Mouse (Mus musculus) bone marrow macrophage, adult 2 months (primary cell): ENCODE data around the gene Fam78b. TPM values are rescaled to one million over a fixed set of nuclear protein-coding genes. Genes with fewer than 3 reads are reported as not detected.

Experiments
- H3K27ac ChIP-seq: 2 replicates; pipeline ENCODE4 v1.5.1; 2012; ENCODE audit warnings: low read depth, low read length; ENCODE audit not compliant: insufficient read depth
- H3K4me1 ChIP-seq: 2 replicates; pipeline ENCODE4 v1.6.1; 2012; ENCODE audit warnings: low read length; ENCODE audit not compliant: control insufficient read depth, insufficient read depth
- H3K4me3 ChIP-seq: 2 replicates; pipeline ENCODE4 v1.5.1; 2012; ENCODE audit warnings: mild to moderate bottlenecking, low read length, moderate library complexity; ENCODE audit not compliant: insufficient read depth
- CTCF ChIP-seq: IDR thresholded peaks from 2 replicates; pipeline ENCODE4 v1.5.1; 2012; ENCODE audit warnings: low read depth, mild to moderate bottlenecking, low read length, moderate library complexity
- POLR2A ChIP-seq: IDR thresholded peaks from 2 replicates; pipeline ENCODE4 v1.6.1; 2012; ENCODE audit warnings: mild to moderate bottlenecking, low read depth, low read length, borderline replicate concordance
- polyA plus RNA-seq: library from polyadenylated mRNA; stranded (reverse); fragments of >200 nt; gene quantifications from 2 replicates; pipeline ENCODE4 v1.2.4, GENCODE M21; 2012; ENCODE audit not compliant: missing spikeins, insufficient read depth, insufficient read length

Fam78b gene
- polyA plus RNA-seq, 1 experiment = 0.23 TPM

- TF ChIP-seq POLR2A (no peak), CTCF (no peak)
- Histone ChIP-seq H3K4me1 (no peaks in the 10 kb centered on the region), H3K27ac (no peak overlapping the region), H3K4me3 (no peak overlapping the region)
These were observed 113.9 kb downstream of the Fam78b start for GRCm38 (mm10) chr1:167115121-167115520.

GRCm38 (mm10) chr1:167116733-167117132, 115.5 kb downstream of the Fam78b start:
- no peak for TF ChIP-seq CTCF
- TF ChIP-seq POLR2A = no peak
- no peak overlapping the region for H3K27ac ChIP-seq
- H3K4me1 ChIP-seq = no peaks in the 10 kb centered on the region
- H3K4me3 ChIP-seq = no peak overlapping the region

DNA sequence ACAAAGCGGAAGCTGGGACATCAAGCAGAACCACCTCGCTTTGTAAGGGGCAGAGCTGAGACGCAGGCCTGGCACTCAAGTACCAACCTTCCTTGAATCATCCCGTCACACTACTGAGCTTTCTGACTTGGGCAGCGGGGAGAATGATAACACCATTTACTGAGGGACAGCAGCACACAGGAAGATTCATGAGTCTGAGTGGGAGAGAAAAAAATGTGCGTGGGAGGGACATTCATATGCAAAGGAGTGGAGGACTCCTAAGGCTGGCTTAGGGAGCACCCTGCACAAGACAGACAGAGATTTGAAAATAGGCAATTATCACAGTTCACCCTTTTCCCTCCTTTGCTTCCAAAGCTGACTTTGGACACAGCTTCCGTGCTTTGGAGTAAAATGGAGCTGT, 117.8 kb downstream of the Fam78b start:
- H3K4me3 ChIP-seq = no peak overlapping the region
- H3K4me1 ChIP-seq = no peaks in the 10 kb centered on the region
- TF ChIP-seq CTCF (no peak), POLR2A (no peak)
- no peak overlapping the region for H3K27ac ChIP-seq

DNA sequence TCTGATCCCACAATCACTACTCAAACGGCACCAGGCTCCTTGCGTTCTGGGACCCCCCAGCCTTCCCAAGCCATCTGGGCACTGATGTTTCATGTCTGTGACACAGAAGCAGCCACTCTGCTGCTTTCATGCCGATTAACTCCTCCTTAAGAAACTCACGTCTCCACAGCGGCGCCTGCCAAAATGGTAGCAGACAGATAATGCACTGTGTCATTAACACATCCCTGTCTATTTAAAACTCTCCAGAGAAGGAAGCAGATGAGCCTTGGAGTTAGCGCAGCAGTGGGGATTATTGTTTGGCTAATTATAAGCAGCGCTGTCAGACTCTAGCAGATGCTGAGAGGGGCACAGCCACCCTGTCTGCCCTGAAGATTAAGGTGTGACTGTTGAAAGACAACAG, 118.2 kb downstream of the Fam78b start:
- TF ChIP-seq CTCF = no peak
- TF ChIP-seq POLR2A = no peak
- no peaks in the 10 kb centered on the region for H3K4me1 ChIP-seq
- H3K27ac ChIP-seq = no peak overlapping the region
- no peak overlapping the region for H3K4me3 ChIP-seq

GRCm38 (mm10) chr1:167122436-167122835, 121.2 kb downstream of the Fam78b start:
- no peak overlapping the region for H3K4me3 ChIP-seq
- no peaks in the 10 kb centered on the region for H3K4me1 ChIP-seq
- no peak overlapping the region for H3K27ac ChIP-seq
- TF ChIP-seq CTCF (no peak), POLR2A (no peak)

DNA sequence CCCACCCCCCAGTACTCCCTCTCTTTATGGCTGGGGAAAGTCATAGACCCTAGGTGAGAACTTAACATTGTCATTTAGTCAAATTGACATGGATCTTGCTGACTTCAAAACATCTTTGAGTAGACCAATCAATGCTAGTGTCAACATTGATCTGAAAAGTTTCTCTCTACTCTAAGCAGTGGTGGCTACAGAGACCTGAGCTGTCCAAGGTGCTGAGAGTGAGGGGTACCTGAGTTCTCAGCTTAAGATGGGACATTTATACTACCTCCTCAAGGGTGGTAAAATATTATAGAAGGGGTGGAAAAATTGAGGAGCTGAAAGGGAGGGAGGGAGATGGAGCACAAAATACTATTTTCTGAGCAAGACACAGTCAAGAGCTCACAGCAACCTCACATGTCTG, 122.3 kb downstream of the Fam78b start:
- TF ChIP-seq POLR2A (no peak), CTCF (no peak)
- Histone ChIP-seq H3K27ac (no peak overlapping the region), H3K4me3 (no peak overlapping the region), H3K4me1 (no peaks in the 10 kb centered on the region)

GRCm38 (mm10) chr1:167125870-167126269, 124.7 kb downstream of the Fam78b start:
- no peak for TF ChIP-seq POLR2A
- no peak for TF ChIP-seq CTCF
- no peak overlapping the region for H3K27ac ChIP-seq
- H3K4me1 ChIP-seq = no peaks in the 10 kb centered on the region
- H3K4me3 ChIP-seq = no peak overlapping the region

GRCm38 (mm10) chr1:167126292-167126691, 125.1 kb downstream of the Fam78b start:
- no peaks in the 10 kb centered on the region for H3K4me1 ChIP-seq
- H3K27ac ChIP-seq = no peak overlapping the region
- TF ChIP-seq POLR2A (no peak), CTCF (no peak)
- no peak overlapping the region for H3K4me3 ChIP-seq

GRCm38 (mm10) chr1:167135748-167136147, 134.5 kb downstream of the Fam78b start:
- TF ChIP-seq CTCF (no peak), POLR2A (no peak)
- H3K4me1 ChIP-seq = no peaks in the 10 kb centered on the region
- no peak overlapping the region for H3K4me3 ChIP-seq
- H3K27ac ChIP-seq = no peak overlapping the region
